Comparison of ENCODE assay signal across 21 mouse cellular contexts in genomic region chr10:22993158-22993557, GRCm38 (mm10).
DNase-seq lines count a peak whose midpoint lies in the region; ATAC-seq and TF ChIP-seq lines count a peak whose summit lies in the region.
"Had no signal": no experiment of that assay in that cellular context is flagged by ENCODE, and none has a peak within 500 bp of the region (broad histone marks: within the 10 kb centered on the region; RNA-seq: fewer than 3 reads in every experiment).

No protein-coding gene starts in this region.

- no peak overlapping the region for H3K27ac ChIP-seq in kidney, embryonic 15.5 days
- no peak overlapping the region for H3K27ac ChIP-seq in kidney, postnatal 0 days
- H3K27ac ChIP-seq in kidney, embryonic 14.5 days (ENCODE audit: low read depth, low read length) = no peak overlapping the region
- H3K27ac ChIP-seq in lung, embryonic 14.5 days (ENCODE audit: low read depth) = no peak overlapping the region

- 0 out of 2 replicates have a peak, but pooled peaks cover 3% of the 10 kb centered on the region for H3K4me1 ChIP-seq in kidney, embryonic 15.5 days
- no peaks in the 10 kb centered on the region for H3K4me1 ChIP-seq in kidney, postnatal 0 days (replicated peaks; ENCODE audit: insufficient read depth, low read length)
- H3K4me1 ChIP-seq in kidney, embryonic 14.5 days (ENCODE audit: control insufficient read depth, insufficient read depth, low read length) = no peaks in the 10 kb centered on the region
- H3K4me1 ChIP-seq in lung, embryonic 14.5 days (ENCODE audit: insufficient read depth) = no peaks in the 10 kb centered on the region

- 0 out of 2 replicates have a peak, but pooled peaks have one; percentile 49 for ATAC-seq in kidney, embryonic 15.5 days (replicated peaks; ENCODE audit: low FRiP score)
- no peak for ATAC-seq in kidney, postnatal 0 days (replicated peaks; ENCODE audit: low FRiP score, low read depth)
- no peak for ATAC-seq in kidney, embryonic 14.5 days (ENCODE audit: low FRiP score, low TSS enrichment)
- no peak; the same call in 1 of the 2 replicates for ATAC-seq in lung, embryonic 14.5 days (ENCODE audit: insufficient read depth)
- ATAC-seq: activated CD4-positive, CD25-positive, alpha-beta regulatory T cell, adult 4 months; CD4-positive, CD25-positive, alpha-beta regulatory T cell, adult 4 months; Patski had no signal

- no peak for DNase-seq in kidney, postnatal 10 days
- peak; percentile 89 for DNase-seq in kidney, postnatal 0 days (ENCODE audit: low spot score)
- peak; percentile 53 for DNase-seq in lung, embryonic 14.5 days
- no peak for DNase-seq in lung, postnatal 14 days
- DNase-seq: adrenal gland, adult 2 months; adrenal gland, adult 8-10 months; adrenal gland, postnatal 10 days; adrenal gland, postnatal 14 days; adrenal gland, postnatal 25 days; adrenal gland, postnatal 36 days; B cell, adult 2 months; cerebellum, adult 11 months; cerebellum, adult 11-12 months; cerebellum, adult 18-20 months had no signal

- 72% methylated on average over 3 of the region's 3 CpGs for WGBS in kidney, embryonic 15.5 days
- WGBS in kidney, postnatal 0 days = 57% methylated on average over 3 of the region's 3 CpGs
- 60% methylated on average over 3 of the region's 3 CpGs for WGBS in kidney, embryonic 14.5 days
- 49% methylated on average over 3 of the region's 3 CpGs for WGBS in lung, embryonic 14.5 days

- H3K36me3 ChIP-seq in kidney, embryonic 15.5 days = no peaks in the 10 kb centered on the region
- no peaks in the 10 kb centered on the region for H3K36me3 ChIP-seq in kidney, postnatal 0 days (ENCODE audit: insufficient read depth, low read length)
- no peaks in the 10 kb centered on the region for H3K36me3 ChIP-seq in kidney, embryonic 14.5 days (ENCODE audit: control insufficient read depth, insufficient read depth, low read length)
- H3K36me3 ChIP-seq in lung, embryonic 14.5 days (ENCODE audit: insufficient read depth) = no peaks in the 10 kb centered on the region
- H3K36me3 ChIP-seq: G1E had no signal

- H3K4me3 ChIP-seq in kidney, embryonic 15.5 days (replicated peaks) = no peak overlapping the region
- no peak overlapping the region for H3K4me3 ChIP-seq in kidney, postnatal 0 days (replicated peaks; ENCODE audit: low read depth, low read length)
- H3K4me3 ChIP-seq in kidney, embryonic 14.5 days (ENCODE audit: low read length) = no peak overlapping the region
- no peak overlapping the region for H3K4me3 ChIP-seq in lung, embryonic 14.5 days (ENCODE audit: low read depth, low read length)

- no peak overlapping the region for H3K9ac ChIP-seq in kidney, embryonic 15.5 days
- no peak overlapping the region for H3K9ac ChIP-seq in kidney, postnatal 0 days (ENCODE audit: low read depth, low read length)
- no peak overlapping the region for H3K9ac ChIP-seq in kidney, embryonic 14.5 days (ENCODE audit: low read depth, low read length)
- no peak overlapping the region for H3K9ac ChIP-seq in lung, embryonic 14.5 days

- H3K27me3 ChIP-seq in kidney, embryonic 15.5 days = no peaks in the 10 kb centered on the region
- no peaks in the 10 kb centered on the region for H3K27me3 ChIP-seq in kidney, postnatal 0 days (ENCODE audit: insufficient read depth, low read length)
- H3K27me3 ChIP-seq in kidney, embryonic 14.5 days (ENCODE audit: control insufficient read depth, insufficient read depth, low read length) = no peaks in the 10 kb centered on the region
- no peaks in the 10 kb centered on the region for H3K27me3 ChIP-seq in lung, embryonic 14.5 days (ENCODE audit: insufficient read depth, low read length)
- H3K27me3 ChIP-seq: CH12.LX had no signal

- TF ChIP-seq CTCF in kidney, postnatal 0 days (IDR thresholded peaks at IDR 0.05; ENCODE audit: low read depth) = no peak
- no peak for TF ChIP-seq CTCF in lung, embryonic 14.5 days (IDR thresholded peaks at IDR 0.05; ENCODE audit: low read depth)

- H3K4me2 ChIP-seq in kidney, embryonic 15.5 days = no peak overlapping the region
- no peak overlapping the region for H3K4me2 ChIP-seq in kidney, postnatal 0 days (ENCODE audit: low read length)
- no peak overlapping the region for H3K4me2 ChIP-seq in kidney, embryonic 14.5 days (replicated peaks; ENCODE audit: low read depth, low read length)
- no peak overlapping the region for H3K4me2 ChIP-seq in lung, embryonic 14.5 days

- no peaks in the 10 kb centered on the region for H3K9me3 ChIP-seq in kidney, embryonic 15.5 days (replicated peaks)
- H3K9me3 ChIP-seq in kidney, postnatal 0 days (replicated peaks; ENCODE audit: low read length) = no peaks in the 10 kb centered on the region
- H3K9me3 ChIP-seq in kidney, embryonic 14.5 days (ENCODE audit: control insufficient read depth, low read length) = no peaks in the 10 kb centered on the region
- 0 out of 2 replicates have a peak, but pooled peaks cover 5% of the 10 kb centered on the region for H3K9me3 ChIP-seq in lung, embryonic 14.5 days (ENCODE audit: low read depth, low read length)
- H3K9me3 ChIP-seq: G1E had no signal

Comparison
In these comparisons a context has a peak if more than half of its experiments do, and no peak if none do; other contexts are left out.
1. DNase-seq: peak in kidney, postnatal 0 days (single experiment) and lung, embryonic 14.5 days (single experiment); none in kidney, postnatal 10 days (single experiment) and lung, postnatal 14 days (single experiment).